Mouse (Mus musculus) small intestine, adult 2 months (tissue): ENCODE results near the gene Ssc4d.

ENCODE experiments used
- CTCF ChIP-seq: fragments of 200-500 bp; IDR thresholded peaks from 2 replicates; pipeline ENCODE4 v1.5.1; 2012; ENCODE audit warnings: low read depth, mild to moderate bottlenecking, control low read depth, inconsistent platforms, low read length, moderate library complexity, mixed read lengths; ENCODE audit not compliant: insufficient replicate concordance, insufficient read length; ENCODE audit errors: extremely low read depth
- POLR2A ChIP-seq: fragments of 200-500 bp; IDR thresholded peaks from 2 replicates; pipeline ENCODE4 v1.6.1; 2012; ENCODE audit warnings: low read depth, mild to moderate bottlenecking, control low read depth, inconsistent platforms, low read length, moderate library complexity

- TF ChIP-seq CTCF (no peak), POLR2A (no peak)
Measured at GRCm38 (mm10) chr5:135929685-135930424, 44.5 kb downstream of the Ssc4d start.
